Mouse (Mus musculus): Measurements from ENCODE around the gene Cyp1a1.

The Cyp1a1 gene

GRCm38 (mm10) chr9:57687751-57688150 lies at the start of gene Cyp1a1:
Gene Cyp1a1 (plus strand): TSS chr9:57687928.
- no peak for DNase-seq (ENCODE audit: low spot score in 2 of 2)

- DNase-seq (ENCODE audit: low spot score in 2 of 2), result peak in 1 of 2 experiments; percentile 61
Observed at GRCm38 (mm10) chr9:57638651-57639459, 48.9 kb upstream of the Cyp1a1 start.

GRCm38 (mm10) chr9:57639661-57640328 lies 47.9 kb upstream of the Cyp1a1 start:
- DNase-seq (ENCODE audit: low spot score in 2 of 2), result no peak

GRCm38 (mm10) chr9:57640384-57640783 lies 47.3 kb upstream of the Cyp1a1 start:
- peak in 1 of 2 experiments; percentile 60 for DNase-seq (ENCODE audit: low spot score in 2 of 2)

- DNase-seq (ENCODE audit: low spot score in 2 of 2), result no peak
Observed at GRCm38 (mm10) chr9:57641022-57641421, 46.7 kb upstream of the Cyp1a1 start.

GRCm38 (mm10) chr9:57641775-57642550 lies 45.8 kb upstream of the Cyp1a1 start:
- DNase-seq (ENCODE audit: low spot score in 2 of 2), result no peak

GRCm38 (mm10) chr9:57643169-57643855 lies 44.4 kb upstream of the Cyp1a1 start:
- DNase-seq (ENCODE audit: low spot score in 2 of 2), result no peak

GRCm38 (mm10) chr9:57643856-57644180 lies 43.9 kb upstream of the Cyp1a1 start:
- peak in 1 of 2 experiments; percentile 16 for DNase-seq (ENCODE audit: low spot score in 2 of 2)

- no peak for DNase-seq (ENCODE audit: low spot score in 2 of 2)
Observed at GRCm38 (mm10) chr9:57644442-57644943, 43.2 kb upstream of the Cyp1a1 start.

- DNase-seq (ENCODE audit: low spot score in 2 of 2), result peak; percentile 93
Observed at GRCm38 (mm10) chr9:57644944-57645893, 42.5 kb upstream of the Cyp1a1 start.

GRCm38 (mm10) chr9:57646551-57647103 lies 41.1 kb upstream of the Cyp1a1 start:
- no peak for DNase-seq (ENCODE audit: low spot score in 2 of 2)

GRCm38 (mm10) chr9:57647286-57648108 lies 40.2 kb upstream of the Cyp1a1 start:
- DNase-seq (ENCODE audit: low spot score in 2 of 2), result no peak

GRCm38 (mm10) chr9:57650130-57650785 lies 37.5 kb upstream of the Cyp1a1 start:
- DNase-seq (ENCODE audit: low spot score in 2 of 2), result no peak

- no peak for DNase-seq (ENCODE audit: low spot score in 2 of 2)
Observed at GRCm38 (mm10) chr9:57650786-57651311, 36.9 kb upstream of the Cyp1a1 start.

- DNase-seq (ENCODE audit: low spot score in 2 of 2), result no peak
Observed at GRCm38 (mm10) chr9:57652351-57652750, 35.4 kb upstream of the Cyp1a1 start.

GRCm38 (mm10) chr9:57652855-57653254 lies 34.9 kb upstream of the Cyp1a1 start:
- DNase-seq (ENCODE audit: low spot score in 2 of 2), result no peak

GRCm38 (mm10) chr9:57653283-57653682 lies 34.4 kb upstream of the Cyp1a1 start, which contains the start of gene Csk:
Gene Csk (minus strand): TSS chr9:57653631.
- no peak for DNase-seq (ENCODE audit: low spot score in 2 of 2)

GRCm38 (mm10) chr9:57654966-57655365 lies 32.8 kb upstream of the Cyp1a1 start:
- DNase-seq (ENCODE audit: low spot score in 2 of 2), result no peak
